In genomic region chr1:133825543-133825942, GRCm38 (mm10) we compare ENCODE assay signal across 8 mouse cellular contexts. TPM values are rescaled to one million over a fixed set of nuclear protein-coding genes. Genes with fewer than 3 reads are reported as not detected.
DNase-seq lines count a peak whose midpoint lies in the region; ATAC-seq and TF ChIP-seq lines count a peak whose summit lies in the region.

No protein-coding gene starts in this region.

- no peaks in the 10 kb centered on the region for H3K36me3 ChIP-seq in G1E (replicated peaks)
- H3K36me3 ChIP-seq in embryonic facial prominence, embryonic 14.5 days (ENCODE audit: control insufficient read depth, insufficient read depth, low read length) = no peaks in the 10 kb centered on the region
- no peaks in the 10 kb centered on the region for H3K36me3 ChIP-seq in liver, adult 2 months (ENCODE audit: control insufficient read depth, insufficient read depth, low read length)

- peak; percentile 11 for DNase-seq in cerebellum, adult 9-11 months
- DNase-seq in cerebellum, postnatal 36 days = no peak
- DNase-seq in G1E (ENCODE audit: low spot score) = peak; percentile 97
- peak; percentile 73 for DNase-seq in embryonic facial prominence, embryonic 14.5 days (ENCODE audit: low spot score)
- DNase-seq in liver, adult 2 months (ENCODE audit: extremely low read depth, low read depth, low spot score) = peak; percentile 48
- peak; percentile 89 for DNase-seq in retina, postnatal 1 day
- DNase-seq in left cerebral cortex, postnatal 14 days (ENCODE audit: low spot score in 2 of 2) = no peak
- DNase-seq in gastrocnemius, postnatal 4 days (ENCODE audit: low spot score in 2 of 2) = no peak

- H3K79me2 ChIP-seq in liver, adult 2 months (ENCODE audit: control insufficient read depth, insufficient read depth, low read length) = no peaks in the 10 kb centered on the region

- H3K27me3 ChIP-seq in G1E (ENCODE audit: insufficient read depth, low read length) = no peaks in the 10 kb centered on the region
- H3K27me3 ChIP-seq in embryonic facial prominence, embryonic 14.5 days (replicated peaks; ENCODE audit: control insufficient read depth, insufficient read depth, low read length) = no peaks in the 10 kb centered on the region
- H3K27me3 ChIP-seq in liver, adult 2 months (ENCODE audit: control insufficient read depth, insufficient read depth, low read length) = no peaks in the 10 kb centered on the region

- 22% methylated on average over 8 of the region's 8 CpGs for WGBS in embryonic facial prominence, embryonic 14.5 days
- 19% methylated on average over 8 of the region's 8 CpGs for WGBS in liver, adult 2 months

- H3K9ac ChIP-seq in embryonic facial prominence, embryonic 14.5 days (ENCODE audit: low read depth, low read length) = no peak overlapping the region
- H3K9ac ChIP-seq in liver, adult 2 months (ENCODE audit: low read depth, low read length) = no peak overlapping the region

- TF ChIP-seq POLR2A in liver, adult 2 months (IDR thresholded peaks at IDR 0.05; ENCODE audit: extremely low read depth, insufficient read depth, low read length) = no peak

- intact Hi-C loops in left cerebral cortex, postnatal 14 days (cut with DNase I) = no loop called here

- H3K4me1 ChIP-seq in G1E (ENCODE audit: insufficient read depth, low read depth, low read length) = peaks cover 83% of the 10 kb centered on the region
- H3K4me1 ChIP-seq in embryonic facial prominence, embryonic 14.5 days (ENCODE audit: control insufficient read depth, insufficient read depth, low read length) = peaks cover 11% of the 10 kb centered on the region
- no peaks in the 10 kb centered on the region for H3K4me1 ChIP-seq in liver, adult 2 months (ENCODE audit: control insufficient read depth, insufficient read depth, low read length)

- peak; percentile 89 for ATAC-seq in G1E (ENCODE audit: extremely low read depth, insufficient number of reproducible peaks, low FRiP score, poor library complexity, severe bottlenecking)
- ATAC-seq in embryonic facial prominence, embryonic 14.5 days (ENCODE audit: low read depth) = peak; percentile 81

- H3K27ac ChIP-seq in embryonic facial prominence, embryonic 14.5 days (replicated peaks; ENCODE audit: low read depth, low read length) = no peak overlapping the region
- no peak overlapping the region for H3K27ac ChIP-seq in liver, adult 2 months (replicated peaks; ENCODE audit: insufficient read depth, low read depth, low read length)

- peak overlapping the region; percentile 36; the same call in 1 of the 2 replicates for H3K4me3 ChIP-seq in G1E (ENCODE audit: low read depth, low read length)
- no peak overlapping the region for H3K4me3 ChIP-seq in embryonic facial prominence, embryonic 14.5 days (ENCODE audit: low read depth, low read length)
- H3K4me3 ChIP-seq in liver, adult 2 months (ENCODE audit: insufficient read depth, low read depth, low read length) = no peak overlapping the region

- H3K9me3 ChIP-seq in G1E (replicated peaks) = no peaks in the 10 kb centered on the region
- H3K9me3 ChIP-seq in embryonic facial prominence, embryonic 14.5 days (ENCODE audit: control insufficient read depth, low read length) = no peaks in the 10 kb centered on the region

- no peak for TF ChIP-seq CTCF in G1E (IDR thresholded peaks at IDR 0.05; ENCODE audit: low read depth, low read length)
- TF ChIP-seq CTCF in liver, adult 2 months (IDR thresholded peaks at IDR 0.05; ENCODE audit: low read depth, low read length) = no peak

- no peak overlapping the region for H3K4me2 ChIP-seq in embryonic facial prominence, embryonic 14.5 days (ENCODE audit: low read depth, low read length)

RNA-seq across cellular contexts. Expression of gene Atp2b4, which starts 24.7 kb away (rescaled TPM):
- total RNA-seq in G1E (2014; fragmentation: Nextera tagmentation) (274 and 278 TPM in 2 replicates), G1E (2017) (32.2 and 34.0 TPM in 2 replicates)
- polyA plus RNA-seq in G1E (2012) = 69.4 and 85.7 TPM in 2 replicates
- polyA plus RNA-seq in embryonic facial prominence, embryonic 14.5 days (2014; fragmentation: Nextera tagmentation; extraction: Ambion mirVana) = 22.9 and 23.4 TPM in 2 replicates
- 2.4 and 4.2 TPM in 2 replicates for total RNA-seq in liver, adult 2 months (2014; rRNA removed)
- polyA plus RNA-seq in liver, adult 2 months (2012; rRNA removed) = 0.66 and 0.86 TPM in 2 replicates
- total RNA-seq in left cerebral cortex, postnatal 14 days (2021) = 100 to 1,000 TPM; 237 to 245 TPM
- 10 to 100 TPM; 44.7 to 48.8 TPM for total RNA-seq in gastrocnemius, postnatal 4 days (2021)

Comparison
In these comparisons a context has a peak if more than half of its experiments do, and no peak if none do; other contexts are left out.
1. DNase-seq: peak in cerebellum, adult 9-11 months (single experiment), G1E (single experiment), embryonic facial prominence, embryonic 14.5 days (single experiment), liver, adult 2 months (single experiment) and retina, postnatal 1 day (single experiment); none in cerebellum, postnatal 36 days (0 of 2), left cerebral cortex, postnatal 14 days (0 of 2) and gastrocnemius, postnatal 4 days (0 of 2).